Mouse (Mus musculus) spleen, adult 2 months (tissue): Measurements from ENCODE around the gene Olfr374. TPM values are rescaled to one million over a fixed set of nuclear protein-coding genes. Genes with fewer than 3 reads are reported as not detected.

Experiments
- DNase-seq, 2 experiments: peaks; one replicate each; pipeline versions ENCODE4 v3.0.0 to v3.0.0-alpha.2; 2012 to 2021; ENCODE audit warnings: low spot score in 2 of 2, low read depth in 1 of 2
- H3K27ac ChIP-seq: fragments of 200-500 bp; 2 replicates; pipeline ENCODE4 v1.5.1; 2012; ENCODE audit warnings: low read length, inconsistent platforms; ENCODE audit not compliant: insufficient read depth
- H3K27me3 ChIP-seq: fragments of 200-500 bp; 2 replicates; pipeline ENCODE4 v1.6.1; 2012; ENCODE audit warnings: mild to moderate bottlenecking, moderate library complexity, low read length, inconsistent platforms; ENCODE audit not compliant: control insufficient read depth, insufficient read depth
- H3K36me3 ChIP-seq: fragments of 200-500 bp; 2 replicates; pipeline ENCODE4 v1.6.1; 2012; ENCODE audit warnings: mild to moderate bottlenecking, low read length, inconsistent platforms; ENCODE audit not compliant: control insufficient read depth, insufficient read depth
- H3K4me1 ChIP-seq: fragments of 200-500 bp; 2 replicates; pipeline ENCODE4 v1.6.1; 2011; ENCODE audit warnings: inconsistent platforms; ENCODE audit not compliant: control insufficient read depth, insufficient read depth, insufficient read length
- H3K4me3 ChIP-seq: fragments of 200-500 bp; 2 replicates; pipeline ENCODE4 v1.5.1; 2011; ENCODE audit warnings: mild to moderate bottlenecking, inconsistent platforms; ENCODE audit not compliant: insufficient read depth, insufficient read length; ENCODE audit errors: extremely low read depth
- CTCF ChIP-seq: fragments of 200-500 bp; IDR thresholded peaks from 2 replicates; pipeline ENCODE4 v1.5.1; 2011; ENCODE audit warnings: mild to moderate bottlenecking, inconsistent platforms; ENCODE audit not compliant: insufficient read depth, insufficient read length, insufficient replicate concordance; ENCODE audit errors: extremely low read depth
- POLR2A ChIP-seq: fragments of 200-500 bp; IDR thresholded peaks from 2 replicates; pipeline ENCODE4 v1.6.1; 2011; ENCODE audit warnings: low read depth, low read length, inconsistent platforms
- WGBS: fragments of 180-500 bp; shearing (Covaris S2); methylation state at CpG from one replicate; pipeline ENCODE4 v1.1.7; 2018; 5-methylcytosine and 5-hydroxymethylcytosine counted together
- polyA plus RNA-seq: library from polyadenylated mRNA; depleted of rRNA; stranded (reverse); fragments of >200 nt; gene quantifications from 2 replicates; pipeline ENCODE4 v1.2.3, GENCODE M21; 2012

Olfr374 gene
- polyA plus RNA-seq, 1 experiment = 0.04 TPM

- Histone ChIP-seq H3K4me3 (no peak overlapping the region), H3K27me3 (no peaks in the 10 kb centered on the region), H3K27ac (no peak overlapping the region), H3K4me1 (peaks cover 10% of the 10 kb centered on the region; the same call in 1 of the 2 replicates), H3K36me3 (no peaks in the 10 kb centered on the region)
- no peak for TF ChIP-seq POLR2A
- no peak for TF ChIP-seq CTCF
- DNase-seq = no peak
- WGBS = 90% methylated on average over 1 of the region's 1 CpGs
Measured at GRCm38 (mm10) chr8:72127834-72128233, 21.0 kb downstream of the Olfr374 start.

GRCm38 (mm10) chr8:72131251-72131650 lies 24.4 kb downstream of the Olfr374 start:
- WGBS = 76% methylated on average over 2 of the region's 2 CpGs

GRCm38 (mm10) chr8:72131901-72132300 lies 25.1 kb downstream of the Olfr374 start:
- Histone ChIP-seq H3K36me3 (no peaks in the 10 kb centered on the region), H3K27me3 (no peaks in the 10 kb centered on the region), H3K4me3 (no peak overlapping the region), H3K27ac (0 out of 2 replicates have a peak overlapping the region, but pooled peaks have one; percentile 17), H3K4me1 (peaks cover 13% of the 10 kb centered on the region; the same call in 1 of the 2 replicates)
- 45% methylated on average over 2 of the region's 2 CpGs for WGBS
- DNase-seq = peak in 1 of 2 experiments; percentile 24
- no peak for TF ChIP-seq CTCF
- no peak for TF ChIP-seq POLR2A

More at GRCm38 (mm10) chr8:72131251-72131650, 24.4 kb downstream of the Olfr374 start:
- Histone ChIP-seq H3K27me3 (no peaks in the 10 kb centered on the region), H3K4me1 (peaks cover 12% of the 10 kb centered on the region; the same call in 1 of the 2 replicates), H3K36me3 (no peaks in the 10 kb centered on the region), H3K4me3 (no peak overlapping the region), H3K27ac (0 out of 2 replicates have a peak overlapping the region, but pooled peaks have one; percentile 17)
- TF ChIP-seq CTCF (no peak), POLR2A (no peak)
- DNase-seq = no peak

GRCm38 (mm10) chr8:72132417-72132816 lies 25.6 kb downstream of the Olfr374 start:
- no peak overlapping the region for H3K4me3 ChIP-seq
- no peak for DNase-seq
- H3K36me3 ChIP-seq = no peaks in the 10 kb centered on the region
- TF ChIP-seq CTCF (no peak), POLR2A (no peak)
- WGBS = 88% methylated on average over 1 of the region's 1 CpGs
- H3K27me3 ChIP-seq = no peaks in the 10 kb centered on the region
- peaks cover 16% of the 10 kb centered on the region; the same call in 1 of the 2 replicates for H3K4me1 ChIP-seq
- 0 out of 2 replicates have a peak overlapping the region, but pooled peaks have one; percentile 2 for H3K27ac ChIP-seq

GRCm38 (mm10) chr8:72132891-72133290 lies 26.1 kb downstream of the Olfr374 start:
- H3K4me1 ChIP-seq = peaks cover 18% of the 10 kb centered on the region; the same call in 1 of the 2 replicates

GRCm38 (mm10) chr8:72133507-72133906 lies 26.7 kb downstream of the Olfr374 start:
- DNase-seq = no peak

More at GRCm38 (mm10) chr8:72132891-72133290, 26.1 kb downstream of the Olfr374 start:
- no peak for DNase-seq
- no peak for TF ChIP-seq CTCF
- TF ChIP-seq POLR2A = no peak
- no peaks in the 10 kb centered on the region for H3K27me3 ChIP-seq
- H3K27ac ChIP-seq = 0 out of 2 replicates have a peak overlapping the region, but pooled peaks have one; percentile 11
- no peak overlapping the region for H3K4me3 ChIP-seq
- 92% methylated on average over 1 of the region's 1 CpGs for WGBS
- H3K36me3 ChIP-seq = no peaks in the 10 kb centered on the region

More at GRCm38 (mm10) chr8:72133507-72133906, 26.7 kb downstream of the Olfr374 start:
- H3K36me3 ChIP-seq = peaks cover 3% of the 10 kb centered on the region
- TF ChIP-seq POLR2A (no peak), CTCF (no peak)
- H3K4me3 ChIP-seq = no peak overlapping the region
- H3K27me3 ChIP-seq = no peaks in the 10 kb centered on the region
- 17% methylated on average over 1 of the region's 1 CpGs for WGBS
- H3K27ac ChIP-seq = 0 out of 2 replicates have a peak overlapping the region, but pooled peaks have one; percentile 11
- peaks cover 21% of the 10 kb centered on the region; the same call in 1 of the 2 replicates for H3K4me1 ChIP-seq
